Mouse (Mus musculus) erythroblast, embryonic 14.5 days (primary cell): ENCODE measurements around the gene Rerg. TPM values are rescaled to one million over a fixed set of nuclear protein-coding genes. Genes with fewer than 3 reads are reported as not detected.

Source experiments
- H3K27me3 ChIP-seq: 2 replicates; pipeline ENCODE4 v1.6.1; 2012; ENCODE audit warnings: inconsistent platforms; ENCODE audit not compliant: control insufficient read depth
- H3K36me3 ChIP-seq: 2 replicates; pipeline ENCODE4 v1.6.1; 2012; ENCODE audit warnings: mild to moderate bottlenecking, inconsistent platforms; ENCODE audit not compliant: control insufficient read depth
- H3K4me1 ChIP-seq: 2 replicates; pipeline ENCODE4 v1.6.1; 2012; ENCODE audit warnings: inconsistent platforms; ENCODE audit not compliant: control insufficient read depth
- H3K4me3 ChIP-seq: replicated peaks from 2 replicates; pipeline ENCODE3; 2012; ENCODE audit warnings: moderate library complexity, mild to moderate bottlenecking, inconsistent platforms
- H3K9me3 ChIP-seq: 2 replicates; pipeline ENCODE4 v1.6.1; 2012; ENCODE audit warnings: low read length, inconsistent platforms, mixed read lengths; ENCODE audit not compliant: control insufficient read depth
- GATA1 ChIP-seq: IDR thresholded peaks from 2 replicates; pipeline ENCODE4 v1.6.1; 2012; ENCODE audit warnings: low read length, inconsistent platforms, mixed read lengths
- TAL1 ChIP-seq: IDR thresholded peaks from 3 replicates; pipeline ENCODE4 v1.6.1; 2012; ENCODE audit warnings: low read length, inconsistent platforms, mixed read lengths
- polyA plus RNA-seq: library from polyadenylated mRNA; stranded (reverse); fragments of >175 nt; gene quantifications from 2 replicates; pipeline ENCODE4 v1.2.3, GENCODE M21; 2012

Rerg gene
- polyA plus RNA-seq, 1 experiment = not detected

DNA sequence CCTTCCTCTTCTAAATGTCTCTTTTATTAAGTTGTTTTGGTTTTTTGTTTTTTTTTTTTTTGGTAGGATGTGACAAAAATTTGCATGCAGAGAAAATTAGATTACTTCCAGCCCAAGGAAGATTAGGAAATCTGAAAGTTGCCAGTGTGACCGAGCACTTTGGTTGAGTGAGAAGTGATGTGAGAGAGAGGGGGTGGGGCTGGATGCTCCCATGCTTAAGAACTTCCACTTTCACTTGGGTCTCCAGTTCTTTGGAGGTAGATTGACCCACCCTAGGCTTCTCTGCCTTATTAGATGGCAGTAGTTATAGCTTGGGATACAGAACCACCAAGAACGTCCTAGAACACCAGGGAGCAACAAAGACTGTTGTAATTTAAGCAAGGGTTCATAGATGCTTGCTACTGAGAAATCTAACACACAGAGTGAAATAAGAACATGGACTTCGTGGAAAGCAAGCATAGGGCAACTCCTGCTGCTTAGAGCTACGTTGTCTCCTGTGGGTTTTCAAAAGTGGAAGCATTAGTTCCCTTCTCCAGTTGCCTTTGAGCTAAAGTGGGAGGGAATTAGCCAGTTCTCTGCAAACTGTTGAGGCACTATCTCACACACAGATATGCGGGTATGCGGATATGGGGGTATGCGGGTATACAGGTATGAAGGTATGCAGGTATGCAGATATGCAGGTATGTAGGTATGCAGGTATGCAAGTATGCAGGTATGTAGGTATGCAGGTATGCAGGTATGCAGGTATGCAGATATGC lies 152.9 kb downstream of the Rerg start:
- Histone ChIP-seq H3K4me3 (no peak overlapping the region), H3K9me3 (peaks cover 13% of the 10 kb centered on the region), H3K36me3 (no peaks in the 10 kb centered on the region), H3K27me3 (no peaks in the 10 kb centered on the region), H3K4me1 (no peaks in the 10 kb centered on the region)
- no peak for TF ChIP-seq GATA1
- no peak for TF ChIP-seq TAL1

- H3K9me3 ChIP-seq = peaks cover 17% of the 10 kb centered on the region
- no peak for TF ChIP-seq TAL1
- no peak for TF ChIP-seq GATA1
- H3K4me1 ChIP-seq = no peaks in the 10 kb centered on the region
- H3K4me3 ChIP-seq = no peak overlapping the region
- no peaks in the 10 kb centered on the region for H3K36me3 ChIP-seq
- no peaks in the 10 kb centered on the region for H3K27me3 ChIP-seq
Observed at GRCm38 (mm10) chr6:137014346-137014745, 156.0 kb downstream of the Rerg start.

DNA sequence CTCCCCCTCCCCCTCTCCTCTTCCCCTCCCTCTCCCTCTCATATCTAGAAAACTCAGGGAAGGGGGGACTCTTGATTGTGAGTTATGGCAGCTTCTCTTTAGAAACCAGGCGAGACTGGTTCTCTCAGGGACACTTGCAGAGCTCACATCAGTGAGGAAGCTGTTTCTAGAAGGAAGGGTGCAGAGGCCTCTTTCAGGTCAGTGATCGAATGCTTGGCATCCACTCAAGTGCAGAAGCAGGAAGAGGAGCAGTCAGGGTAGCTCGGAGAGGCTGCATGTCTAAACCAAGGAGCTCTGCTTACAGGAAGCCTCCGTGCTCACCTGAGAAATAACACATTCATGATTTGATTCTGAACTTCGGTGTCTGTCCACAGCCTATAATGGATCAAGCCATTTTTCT lies 159.1 kb downstream of the Rerg start:
- no peak for TF ChIP-seq GATA1
- no peak for TF ChIP-seq TAL1
- Histone ChIP-seq H3K4me3 (no peak overlapping the region), H3K27me3 (no peaks in the 10 kb centered on the region), H3K9me3 (peaks cover 31% of the 10 kb centered on the region), H3K4me1 (no peaks in the 10 kb centered on the region), H3K36me3 (no peaks in the 10 kb centered on the region)

Other genes starting within 250 kb of the Rerg start
- not detected in 2 replicates for gene Erp27, start 248.3 kb downstream of the Rerg start, polyA plus RNA-seq
- not detected in 2 replicates for gene Pde6h, start 246.7 kb downstream of the Rerg start, polyA plus RNA-seq
- 0.27 and 0.49 TPM in 2 replicates for gene Arhgdib, start 228.6 kb downstream of the Rerg start, polyA plus RNA-seq
- not detected in 2 replicates for gene Ptpro, start 81.8 kb upstream of the Rerg start, polyA plus RNA-seq